Mouse (Mus musculus) hindbrain, embryonic 13.5 days (tissue): ENCODE measurements around the gene Dcdc2a. TPM values are rescaled to one million over a fixed set of nuclear protein-coding genes. Genes with fewer than 3 reads are reported as not detected.
A peak's percentile ranks its signal among the peaks of the same experiment; 100 is the strongest.

Source experiments
- ATAC-seq: fragments of 200-750 bp; cut with Nextera tagmentation; 2 replicates; pipeline ENCODE4 v1.8.0; 2017; ENCODE audit warnings: moderate TSS enrichment; ENCODE audit not compliant: low FRiP score
- H3K27ac ChIP-seq: fragments of 300-500 bp; sonication (generic); 2 replicates; pipeline ENCODE4 v1.5.1; 2015; ENCODE audit warnings: inconsistent platforms, mild to moderate bottlenecking, moderate library complexity
- H3K27me3 ChIP-seq: fragments of 300-500 bp; sonication (generic); 2 replicates; pipeline ENCODE4 v1.6.1; 2015; ENCODE audit warnings: mild to moderate bottlenecking, inconsistent platforms
- H3K36me3 ChIP-seq: fragments of 300-500 bp; sonication (generic); 2 replicates; pipeline ENCODE4 v1.6.1; 2015; ENCODE audit warnings: mild to moderate bottlenecking, inconsistent platforms
- H3K4me1 ChIP-seq: fragments of 300-500 bp; sonication (generic); replicated peaks from 2 replicates; pipeline ENCODE4 v1.6.1; 2015; ENCODE audit warnings: inconsistent platforms
- H3K4me2 ChIP-seq: fragments of 300-500 bp; sonication (generic); 2 replicates; pipeline ENCODE4 v1.6.1; 2015; ENCODE audit warnings: inconsistent platforms, mild to moderate bottlenecking, moderate library complexity
- H3K4me3 ChIP-seq: fragments of 300-500 bp; sonication (generic); 2 replicates; pipeline ENCODE4 v1.5.1; 2015; ENCODE audit warnings: mild to moderate bottlenecking, inconsistent platforms
- H3K9ac ChIP-seq: fragments of 300-500 bp; sonication (generic); 2 replicates; pipeline ENCODE4 v1.6.1; 2015; ENCODE audit warnings: mild to moderate bottlenecking, inconsistent platforms
- H3K9me3 ChIP-seq: fragments of 300-500 bp; sonication (generic); 2 replicates; pipeline ENCODE4 v1.6.1; 2016; ENCODE audit warnings: inconsistent platforms
- WGBS: fragments of 180-500 bp; shearing (Covaris S2); methylation state at CpG from one replicate; pipeline ENCODE4 v1.1.7; 2015; 5-methylcytosine and 5-hydroxymethylcytosine counted together
- polyA plus RNA-seq: library from polyadenylated mRNA; unstranded; fragments of >200 nt; fragmentation: Nextera tagmentation; extraction: Ambion mirVana; gene quantifications from 2 replicates; pipeline ENCODE4 v1.2.1, GENCODE M21; 2015

Dcdc2a gene
- polyA plus RNA-seq, 1 experiment from 2014 or later, result 5.0 TPM

GRCm38 (mm10) chr13:25144093-25144492 lies 88.3 kb downstream of the Dcdc2a start:
- Histone ChIP-seq H3K36me3 (no peaks in the 10 kb centered on the region), H3K27me3 (no peaks in the 10 kb centered on the region), H3K9ac (no peak overlapping the region), H3K4me1 (no peaks in the 10 kb centered on the region), H3K27ac (no peak overlapping the region), H3K4me2 (no peak overlapping the region), H3K4me3 (no peak overlapping the region), H3K9me3 (no peaks in the 10 kb centered on the region)
- no peak for ATAC-seq
- 69% methylated on average over 2 of the region's 2 CpGs for WGBS

DNA sequence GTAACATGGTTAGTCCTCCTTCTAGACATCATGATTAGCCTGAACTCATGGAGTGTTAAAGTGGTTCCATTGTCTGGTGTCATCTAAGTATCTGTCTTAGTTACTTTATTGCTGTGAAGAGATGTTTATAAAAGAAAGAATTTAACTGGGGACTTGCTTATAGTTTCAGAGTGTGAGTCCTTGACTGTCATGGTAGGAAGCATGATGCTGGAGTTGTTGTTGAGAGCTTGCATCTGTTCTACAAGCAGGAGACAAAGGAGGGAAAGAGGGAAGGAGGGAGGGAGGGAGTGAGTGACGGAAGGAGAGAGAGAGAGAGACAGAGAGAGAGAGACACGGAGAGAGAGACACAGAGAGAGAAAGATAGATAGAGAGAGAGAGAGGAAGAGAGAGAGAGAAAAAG lies 90.4 kb downstream of the Dcdc2a start:
- Histone ChIP-seq H3K4me2 (no peak overlapping the region), H3K4me1 (no peaks in the 10 kb centered on the region), H3K27ac (no peak overlapping the region), H3K4me3 (no peak overlapping the region), H3K9me3 (no peaks in the 10 kb centered on the region), H3K9ac (no peak overlapping the region), H3K36me3 (no peaks in the 10 kb centered on the region), H3K27me3 (no peaks in the 10 kb centered on the region)
- 83% methylated on average over 2 of the region's 2 CpGs for WGBS
- no peak for ATAC-seq

DNA sequence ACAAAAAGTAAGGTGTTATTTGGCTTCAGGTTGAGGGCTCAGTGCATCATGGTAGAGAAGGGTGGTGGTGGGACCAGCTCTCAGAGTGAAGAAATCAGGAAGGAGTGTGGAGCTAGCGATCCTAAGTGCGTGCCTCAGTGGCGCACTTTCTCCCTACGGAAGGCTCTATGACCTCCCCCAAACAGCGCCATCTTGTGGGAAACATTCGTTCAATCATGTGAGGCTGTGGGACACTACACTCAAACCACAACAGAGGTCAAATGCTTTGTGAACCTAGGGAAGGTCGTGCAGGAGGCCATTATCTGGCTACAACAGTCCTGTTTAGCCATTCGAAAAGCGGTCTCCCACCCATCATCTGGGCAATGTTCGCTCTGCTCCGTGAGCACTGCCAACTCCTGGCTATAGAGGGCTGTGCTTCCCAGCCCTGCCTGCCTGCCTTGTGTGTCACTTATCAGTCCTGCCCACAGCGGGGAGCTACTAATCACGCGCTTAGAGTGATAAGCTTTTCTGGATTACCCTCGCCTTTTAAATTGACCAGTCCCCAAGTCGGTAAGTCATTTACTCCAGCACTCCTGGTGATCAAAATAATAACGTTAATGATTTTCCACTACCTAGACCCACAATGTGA lies 94.5 kb downstream of the Dcdc2a start:
- WGBS, result 38% methylated on average over 17 of the region's 17 CpGs
- no peaks in the 10 kb centered on the region for H3K9me3 ChIP-seq
- H3K4me2 ChIP-seq, result no peak overlapping the region

DNA sequence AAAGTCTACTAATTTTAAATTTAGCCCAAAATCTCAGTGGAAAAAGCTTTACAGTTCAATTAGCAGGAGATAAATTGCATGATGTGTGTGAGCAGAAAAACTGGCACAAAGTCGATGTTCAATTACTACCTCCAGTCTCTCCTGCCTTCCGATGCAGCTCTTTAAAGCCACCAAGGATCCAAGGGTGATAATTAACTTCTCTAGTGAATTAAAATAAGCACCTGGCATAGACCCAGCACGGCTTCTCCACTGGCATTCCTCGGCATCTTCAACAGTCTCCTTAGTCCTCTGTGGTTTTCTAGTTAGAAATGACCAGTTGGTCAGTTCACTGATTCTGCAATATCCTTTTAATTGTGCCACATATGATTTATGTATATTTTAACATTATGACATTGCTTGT lies 95.1 kb downstream of the Dcdc2a start:
- 36% methylated on average over 4 of the region's 4 CpGs for WGBS
- no peaks in the 10 kb centered on the region for H3K4me1 ChIP-seq
- H3K9ac ChIP-seq, result no peak overlapping the region
- no peak overlapping the region for H3K4me2 ChIP-seq
- H3K9me3 ChIP-seq, result no peaks in the 10 kb centered on the region
- H3K36me3 ChIP-seq, result no peaks in the 10 kb centered on the region
- ATAC-seq, result no peak
- no peak overlapping the region for H3K4me3 ChIP-seq
- no peaks in the 10 kb centered on the region for H3K27me3 ChIP-seq
- no peak overlapping the region for H3K27ac ChIP-seq

More for the DNA sequence above, 94.5 kb downstream of the Dcdc2a start:
- Histone ChIP-seq H3K4me1 (no peaks in the 10 kb centered on the region), H3K4me3 (no peak overlapping the region), H3K9ac (no peak overlapping the region), H3K36me3 (no peaks in the 10 kb centered on the region), H3K27ac (no peak overlapping the region), H3K27me3 (no peaks in the 10 kb centered on the region)
- no peak for ATAC-seq

GRCm38 (mm10) chr13:25159917-25160316 lies 104.1 kb downstream of the Dcdc2a start:
- Histone ChIP-seq H3K9ac (no peak overlapping the region), H3K4me3 (no peak overlapping the region), H3K9me3 (no peaks in the 10 kb centered on the region), H3K36me3 (no peaks in the 10 kb centered on the region), H3K4me2 (no peak overlapping the region), H3K27me3 (peaks cover 8% of the 10 kb centered on the region; the same call in 1 of the 2 replicates), H3K27ac (no peak overlapping the region), H3K4me1 (no peaks in the 10 kb centered on the region)
- ATAC-seq, result no peak
- 70% methylated on average over 2 of the region's 2 CpGs for WGBS

DNA sequence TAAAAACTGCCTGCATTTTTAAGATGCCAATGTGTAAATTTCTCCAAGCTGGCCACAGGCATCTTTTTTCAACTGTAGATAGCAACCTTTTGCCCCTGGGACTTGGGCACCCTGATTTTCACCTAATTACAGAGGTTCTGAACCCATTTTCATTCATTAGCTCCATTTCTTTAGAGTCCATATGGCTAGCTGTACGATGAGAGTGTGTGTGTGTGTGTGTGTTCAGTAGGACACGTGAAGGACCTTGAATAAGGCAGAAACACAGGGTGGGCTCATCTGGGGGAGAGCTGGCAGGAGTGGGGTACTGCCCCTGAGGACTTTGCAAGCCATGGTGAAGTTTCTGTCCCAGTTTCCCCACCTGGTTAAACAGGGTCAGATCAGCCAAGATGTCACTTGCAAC lies 105.0 kb downstream of the Dcdc2a start:
- H3K36me3 ChIP-seq, result no peaks in the 10 kb centered on the region
- H3K9me3 ChIP-seq, result no peaks in the 10 kb centered on the region
- WGBS, result 79% methylated on average over 2 of the region's 2 CpGs
- no peaks in the 10 kb centered on the region for H3K4me1 ChIP-seq
- no peak overlapping the region for H3K4me2 ChIP-seq
- no peak overlapping the region for H3K9ac ChIP-seq
- no peak overlapping the region for H3K4me3 ChIP-seq
- no peak for ATAC-seq
- H3K27me3 ChIP-seq, result peaks cover 8% of the 10 kb centered on the region; the same call in 1 of the 2 replicates
- H3K27ac ChIP-seq, result no peak overlapping the region

DNA sequence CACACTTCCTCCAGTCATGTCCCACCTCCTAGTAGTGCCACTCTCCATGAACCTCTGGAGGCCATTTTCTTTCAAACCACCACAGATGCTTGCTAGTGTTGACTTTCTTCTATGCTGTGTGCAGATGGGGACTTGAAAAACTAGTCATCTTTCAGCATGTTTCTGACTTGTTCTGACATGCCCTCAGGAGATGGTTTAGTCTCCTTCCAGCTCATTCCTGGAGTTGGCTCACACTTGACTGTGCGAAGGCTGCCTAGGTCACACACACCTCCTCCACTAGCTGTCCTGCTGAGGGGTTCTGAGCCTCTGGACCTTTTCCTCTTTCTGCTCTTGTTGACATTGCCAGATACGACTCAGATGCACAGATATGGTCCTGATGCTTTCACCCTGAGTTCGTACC lies 106.8 kb downstream of the Dcdc2a start:
- H3K36me3 ChIP-seq, result no peaks in the 10 kb centered on the region
- H3K27me3 ChIP-seq, result peaks cover 5% of the 10 kb centered on the region; the same call in 1 of the 2 replicates
- no peak overlapping the region for H3K4me2 ChIP-seq
- H3K27ac ChIP-seq, result no peak overlapping the region
- ATAC-seq, result no peak
- no peak overlapping the region for H3K4me3 ChIP-seq
- no peaks in the 10 kb centered on the region for H3K9me3 ChIP-seq
- WGBS, result 95% methylated on average over 3 of the region's 3 CpGs
- no peak overlapping the region for H3K9ac ChIP-seq
- H3K4me1 ChIP-seq, result no peaks in the 10 kb centered on the region

DNA sequence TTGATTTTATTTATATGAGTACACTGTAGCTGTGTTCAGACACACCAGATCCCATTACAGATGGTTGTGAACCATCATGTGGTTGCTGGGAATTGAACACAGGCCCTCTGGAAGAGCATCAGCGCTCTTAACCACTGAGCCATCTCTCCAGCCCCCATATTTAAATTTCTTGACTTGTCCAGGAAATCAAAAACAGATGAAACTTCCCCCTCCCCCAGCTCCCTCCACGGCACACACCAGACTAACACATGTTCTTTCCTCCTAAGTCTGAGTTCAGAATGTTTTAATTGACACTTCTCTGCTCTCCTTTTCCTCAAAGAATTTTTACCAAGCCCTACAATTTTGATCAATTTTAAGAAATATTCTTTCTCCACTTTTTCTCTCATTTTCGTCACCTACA lies 113.1 kb downstream of the Dcdc2a start:
- no peaks in the 10 kb centered on the region for H3K36me3 ChIP-seq
- no peaks in the 10 kb centered on the region for H3K9me3 ChIP-seq
- no peak overlapping the region for H3K9ac ChIP-seq
- WGBS, result 87% methylated on average over 3 of the region's 3 CpGs
- no peaks in the 10 kb centered on the region for H3K27me3 ChIP-seq
- ATAC-seq, result no peak
- no peak overlapping the region for H3K4me2 ChIP-seq
- no peak overlapping the region for H3K4me3 ChIP-seq
- H3K27ac ChIP-seq, result no peak overlapping the region
- H3K4me1 ChIP-seq, result no peaks in the 10 kb centered on the region

DNA sequence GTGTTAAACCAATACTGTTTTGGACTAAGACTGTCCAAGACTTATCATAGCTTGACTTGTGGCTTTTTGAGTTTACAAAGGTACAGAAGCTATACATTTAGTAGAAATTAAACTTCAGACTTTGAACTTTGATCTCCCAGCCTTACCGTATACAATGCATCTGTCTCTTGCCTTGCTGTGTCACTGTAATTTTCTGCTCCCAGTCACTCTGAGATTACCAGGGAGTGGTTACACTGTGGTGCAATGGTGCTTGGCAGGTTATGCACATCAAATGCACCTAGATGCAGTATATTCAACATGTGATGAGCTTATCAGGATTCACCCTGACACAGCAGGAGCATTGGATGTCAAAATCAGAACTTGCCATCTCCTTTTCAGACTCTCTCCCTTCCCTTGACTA lies 122.0 kb downstream of the Dcdc2a start:
- Histone ChIP-seq H3K4me2 (no peak overlapping the region), H3K4me3 (no peak overlapping the region), H3K4me1 (no peaks in the 10 kb centered on the region), H3K27ac (no peak overlapping the region), H3K27me3 (no peaks in the 10 kb centered on the region), H3K9me3 (no peaks in the 10 kb centered on the region), H3K36me3 (no peaks in the 10 kb centered on the region), H3K9ac (no peak overlapping the region)
- WGBS, result 94% methylated on average over 1 of the region's 1 CpGs
- ATAC-seq, result no peak

- Histone ChIP-seq H3K4me2 (no peak overlapping the region), H3K4me3 (no peak overlapping the region), H3K9ac (no peak overlapping the region), H3K27ac (no peak overlapping the region), H3K4me1 (no peaks in the 10 kb centered on the region), H3K36me3 (no peaks in the 10 kb centered on the region), H3K27me3 (no peaks in the 10 kb centered on the region), H3K9me3 (no peaks in the 10 kb centered on the region)
- no peak for ATAC-seq
- WGBS, result 76% methylated on average over 4 of the region's 4 CpGs
These were observed 122.6 kb downstream of the Dcdc2a start for GRCm38 (mm10) chr13:25178236-25179001.

GRCm38 (mm10) chr13:25186436-25187325 lies 130.9 kb downstream of the Dcdc2a start:
- 0 out of 2 replicates have a peak, but pooled peaks have one; percentile 29 for ATAC-seq
- H3K27me3 ChIP-seq, result no peaks in the 10 kb centered on the region
- no peak overlapping the region for H3K4me3 ChIP-seq
- H3K9me3 ChIP-seq, result no peaks in the 10 kb centered on the region
- H3K4me1 ChIP-seq, result peaks cover 17% of the 10 kb centered on the region
- H3K36me3 ChIP-seq, result no peaks in the 10 kb centered on the region
- H3K9ac ChIP-seq, result 0 out of 2 replicates have a peak overlapping the region, but pooled peaks have one; percentile 16
- H3K4me2 ChIP-seq, result peak overlapping the region; percentile 41
- 20% methylated on average over 7 of the region's 7 CpGs for WGBS
- 0 out of 2 replicates have a peak overlapping the region, but pooled peaks have one; percentile 2 for H3K27ac ChIP-seq

DNA sequence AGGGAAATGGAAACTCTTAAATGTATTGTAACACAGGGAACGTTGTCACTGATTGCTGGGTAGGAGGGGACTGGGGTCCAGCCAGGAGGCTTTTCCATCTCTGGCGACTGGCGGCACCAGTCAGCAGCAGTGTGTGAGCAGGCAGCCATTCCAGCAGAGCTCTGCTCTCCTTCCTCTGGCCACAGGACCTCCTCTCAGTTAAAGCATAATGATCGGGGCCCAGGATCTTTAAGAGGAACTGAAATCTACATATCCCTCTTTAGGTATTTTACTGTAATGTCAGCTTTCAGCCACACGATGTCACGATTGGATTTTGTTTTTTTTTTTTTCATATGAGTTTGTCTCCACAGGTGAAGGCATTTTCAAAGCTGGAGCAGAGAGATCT lies 131.5 kb downstream of the Dcdc2a start:
- Histone ChIP-seq H3K4me1 (peaks cover 17% of the 10 kb centered on the region), H3K27me3 (no peaks in the 10 kb centered on the region), H3K9ac (peak overlapping the region; percentile 16; the same call in 1 of the 2 replicates), H3K4me3 (no peak overlapping the region), H3K36me3 (no peaks in the 10 kb centered on the region), H3K27ac (0 out of 2 replicates have a peak overlapping the region, but pooled peaks have one; percentile 2), H3K9me3 (no peaks in the 10 kb centered on the region), H3K4me2 (peak overlapping the region; percentile 41)
- ATAC-seq, result peak; percentile 76; the same call in 1 of the 2 replicates
- 7% methylated on average over 6 of the region's 6 CpGs for WGBS
